Mouse (Mus musculus): Measurements from ENCODE around the gene Snx30. TPM values are rescaled to one million over a fixed set of nuclear protein-coding genes. Genes with fewer than 3 reads are reported as not detected.

Snx30 gene
- polyA plus RNA-seq (2014; fragmentation: Nextera tagmentation; extraction: Ambion mirVana), result 4.9 and 5.7 TPM in 2 replicates

GRCm38 (mm10) chr4:59805181-59805967 lies at the start of gene Snx30:
TSS of gene Snx30 (plus strand) at chr4:59805840.
- Histone ChIP-seq H3K36me3 (ENCODE audit: control insufficient read depth, insufficient read depth, low read length) (no peaks in the 10 kb centered on the region), H3K4me3 (ENCODE audit: low read depth, low read length) (peak within 1 kb of the TSS; percentile 98), H3K9ac (ENCODE audit: low read depth, low read length) (peak within 1 kb of the TSS; percentile 85), H3K27ac (ENCODE audit: low read depth, low read length) (peak within 1 kb of the TSS; percentile 70), H3K27me3 (ENCODE audit: control insufficient read depth, insufficient read depth, low read length) (no peaks in the 10 kb centered on the region), H3K9me3 (replicated peaks; ENCODE audit: control insufficient read depth, low read length) (no peaks in the 10 kb centered on the region), H3K4me1 (ENCODE audit: control insufficient read depth, insufficient read depth, low read length) (peaks cover 5% of the 10 kb centered on the region; the same call in 1 of the 2 replicates), H3K4me2 (peak within 1 kb of the TSS; percentile 81)
- WGBS (ENCODE audit: insufficient replicate concordance), result 2% methylated on average over 42 of the region's 45 CpGs
- peak; percentile 93 for ATAC-seq (replicated peaks; ENCODE audit: insufficient number of reproducible peaks, low FRiP score, low TSS enrichment)

- no peaks in the 10 kb centered on the region for H3K4me1 ChIP-seq (ENCODE audit: control insufficient read depth, insufficient read depth, low read length)
- H3K27me3 ChIP-seq (ENCODE audit: control insufficient read depth, insufficient read depth, low read length), result no peaks in the 10 kb centered on the region
- H3K4me2 ChIP-seq, result no peak overlapping the region
- H3K9ac ChIP-seq (ENCODE audit: low read depth, low read length), result no peak overlapping the region
- WGBS (ENCODE audit: insufficient replicate concordance), result 78% methylated on average over 9 of the region's 9 CpGs
- no peak overlapping the region for H3K27ac ChIP-seq (ENCODE audit: low read depth, low read length)
- peaks cover 3% of the 10 kb centered on the region; the same call in 1 of the 2 replicates for H3K36me3 ChIP-seq (ENCODE audit: control insufficient read depth, insufficient read depth, low read length)
- no peaks in the 10 kb centered on the region for H3K9me3 ChIP-seq (replicated peaks; ENCODE audit: control insufficient read depth, low read length)
- no peak overlapping the region for H3K4me3 ChIP-seq (ENCODE audit: low read depth, low read length)
- no peak for ATAC-seq (replicated peaks; ENCODE audit: insufficient number of reproducible peaks, low FRiP score, low TSS enrichment)
Measured at GRCm38 (mm10) chr4:59756332-59757082, 49.1 kb upstream of the Snx30 start.

- H3K9ac ChIP-seq (ENCODE audit: low read depth, low read length), result no peak overlapping the region
- H3K27ac ChIP-seq (ENCODE audit: low read depth, low read length), result no peak overlapping the region
- no peaks in the 10 kb centered on the region for H3K36me3 ChIP-seq (ENCODE audit: control insufficient read depth, insufficient read depth, low read length)
- H3K4me2 ChIP-seq, result no peak overlapping the region
- no peaks in the 10 kb centered on the region for H3K9me3 ChIP-seq (replicated peaks; ENCODE audit: control insufficient read depth, low read length)
- no peak for ATAC-seq (replicated peaks; ENCODE audit: insufficient number of reproducible peaks, low FRiP score, low TSS enrichment)
- H3K4me3 ChIP-seq (ENCODE audit: low read depth, low read length), result no peak overlapping the region
- 79% methylated on average over 12 of the region's 12 CpGs for WGBS (ENCODE audit: insufficient replicate concordance)
- no peaks in the 10 kb centered on the region for H3K27me3 ChIP-seq (ENCODE audit: control insufficient read depth, insufficient read depth, low read length)
- H3K4me1 ChIP-seq (ENCODE audit: control insufficient read depth, insufficient read depth, low read length), result no peaks in the 10 kb centered on the region
Measured at GRCm38 (mm10) chr4:59757452-59758435, 47.9 kb upstream of the Snx30 start.

- no peaks in the 10 kb centered on the region for H3K36me3 ChIP-seq (ENCODE audit: control insufficient read depth, insufficient read depth, low read length)
- H3K27me3 ChIP-seq (ENCODE audit: control insufficient read depth, insufficient read depth, low read length), result no peaks in the 10 kb centered on the region
- H3K27ac ChIP-seq (ENCODE audit: low read depth, low read length), result no peak overlapping the region
- no peak for ATAC-seq (replicated peaks; ENCODE audit: insufficient number of reproducible peaks, low FRiP score, low TSS enrichment)
- WGBS (ENCODE audit: insufficient replicate concordance), result 68% methylated on average over 4 of the region's 4 CpGs
- H3K9ac ChIP-seq (ENCODE audit: low read depth, low read length), result no peak overlapping the region
- H3K9me3 ChIP-seq (replicated peaks; ENCODE audit: control insufficient read depth, low read length), result no peaks in the 10 kb centered on the region
- H3K4me3 ChIP-seq (ENCODE audit: low read depth, low read length), result no peak overlapping the region
- no peak overlapping the region for H3K4me2 ChIP-seq
- H3K4me1 ChIP-seq (ENCODE audit: control insufficient read depth, insufficient read depth, low read length), result no peaks in the 10 kb centered on the region
Measured at GRCm38 (mm10) chr4:59760016-59760415, 45.6 kb upstream of the Snx30 start.

GRCm38 (mm10) chr4:59760636-59761364 lies 44.8 kb upstream of the Snx30 start:
- H3K9me3 ChIP-seq (replicated peaks; ENCODE audit: control insufficient read depth, low read length), result no peaks in the 10 kb centered on the region
- 62% methylated on average over 10 of the region's 10 CpGs for WGBS (ENCODE audit: insufficient replicate concordance)
- no peaks in the 10 kb centered on the region for H3K4me1 ChIP-seq (ENCODE audit: control insufficient read depth, insufficient read depth, low read length)
- no peaks in the 10 kb centered on the region for H3K36me3 ChIP-seq (ENCODE audit: control insufficient read depth, insufficient read depth, low read length)
- H3K9ac ChIP-seq (ENCODE audit: low read depth, low read length), result no peak overlapping the region
- H3K27ac ChIP-seq (ENCODE audit: low read depth, low read length), result no peak overlapping the region
- no peaks in the 10 kb centered on the region for H3K27me3 ChIP-seq (ENCODE audit: control insufficient read depth, insufficient read depth, low read length)
- no peak overlapping the region for H3K4me2 ChIP-seq
- H3K4me3 ChIP-seq (ENCODE audit: low read depth, low read length), result no peak overlapping the region
- ATAC-seq (replicated peaks; ENCODE audit: insufficient number of reproducible peaks, low FRiP score, low TSS enrichment), result no peak

- Histone ChIP-seq H3K4me3 (ENCODE audit: low read depth, low read length) (no peak overlapping the region), H3K27me3 (ENCODE audit: control insufficient read depth, insufficient read depth, low read length) (no peaks in the 10 kb centered on the region), H3K9ac (ENCODE audit: low read depth, low read length) (no peak overlapping the region), H3K4me1 (ENCODE audit: control insufficient read depth, insufficient read depth, low read length) (no peaks in the 10 kb centered on the region), H3K4me2 (no peak overlapping the region), H3K9me3 (replicated peaks; ENCODE audit: control insufficient read depth, low read length) (no peaks in the 10 kb centered on the region), H3K27ac (ENCODE audit: low read depth, low read length) (no peak overlapping the region), H3K36me3 (ENCODE audit: control insufficient read depth, insufficient read depth, low read length) (no peaks in the 10 kb centered on the region)
- 76% methylated on average over 4 of the region's 4 CpGs for WGBS (ENCODE audit: insufficient replicate concordance)
- ATAC-seq (replicated peaks; ENCODE audit: insufficient number of reproducible peaks, low FRiP score, low TSS enrichment), result no peak
Measured at GRCm38 (mm10) chr4:59761365-59761729, 44.3 kb upstream of the Snx30 start.

- no peaks in the 10 kb centered on the region for H3K9me3 ChIP-seq (replicated peaks; ENCODE audit: control insufficient read depth, low read length)
- no peak overlapping the region for H3K4me3 ChIP-seq (ENCODE audit: low read depth, low read length)
- H3K9ac ChIP-seq (ENCODE audit: low read depth, low read length), result no peak overlapping the region
- H3K4me2 ChIP-seq, result no peak overlapping the region
- no peak overlapping the region; the same call in 1 of the 2 replicates for H3K27ac ChIP-seq (ENCODE audit: low read depth, low read length)
- no peaks in the 10 kb centered on the region for H3K27me3 ChIP-seq (ENCODE audit: control insufficient read depth, insufficient read depth, low read length)
- ATAC-seq (replicated peaks; ENCODE audit: insufficient number of reproducible peaks, low FRiP score, low TSS enrichment), result no peak
- H3K36me3 ChIP-seq (ENCODE audit: control insufficient read depth, insufficient read depth, low read length), result no peaks in the 10 kb centered on the region
- no peaks in the 10 kb centered on the region for H3K4me1 ChIP-seq (ENCODE audit: control insufficient read depth, insufficient read depth, low read length)
- 49% methylated on average over 7 of the region's 7 CpGs for WGBS (ENCODE audit: insufficient replicate concordance)
Measured at GRCm38 (mm10) chr4:59764950-59765349, 40.7 kb upstream of the Snx30 start.

All from heart, embryonic 11.5 days (tissue).